ENCODE assay signal across 8 mouse cellular contexts in the genomic region with DNA sequence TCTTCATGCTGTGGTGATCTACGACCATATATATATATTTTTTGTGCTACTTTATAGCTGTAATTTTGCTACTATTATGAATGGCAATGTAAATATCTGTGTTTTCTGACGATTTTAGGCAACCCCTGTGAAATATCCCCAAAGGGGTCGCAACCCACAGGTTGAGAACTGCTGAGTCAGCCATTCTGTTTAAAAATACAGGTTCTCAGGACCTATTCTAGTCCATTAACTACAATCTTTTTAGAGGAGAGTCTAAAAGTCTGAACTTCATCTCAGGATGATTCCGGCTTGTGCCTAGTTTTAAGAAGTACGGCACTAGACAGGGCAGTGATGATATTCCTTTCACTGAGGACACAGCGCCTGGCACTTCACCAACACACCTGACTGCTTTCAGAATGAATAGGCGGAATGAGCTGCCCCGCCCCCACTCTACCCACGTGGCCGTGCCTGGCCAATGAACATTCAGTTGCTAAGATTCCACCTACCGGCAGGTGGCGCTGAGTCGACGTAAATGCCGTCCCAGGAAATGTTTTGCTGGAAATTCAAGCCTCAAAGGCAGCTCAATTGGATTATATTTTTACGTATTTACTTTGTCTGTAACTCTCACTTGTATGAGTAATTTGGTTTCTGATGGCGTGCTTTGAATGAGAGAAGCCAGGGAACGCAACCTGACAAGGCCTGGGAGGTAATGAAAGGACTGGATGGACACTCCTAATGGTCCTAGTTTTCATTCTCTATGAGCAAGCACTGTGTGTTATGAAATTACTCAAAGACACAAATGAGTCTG. TPM values are rescaled to one million over a fixed set of nuclear protein-coding genes. Genes with fewer than 3 reads are reported as not detected.
DNase-seq lines count a peak whose midpoint lies in the region; ATAC-seq lines count a peak whose summit lies in the region.

No protein-coding gene starts in this region.

- intact Hi-C loops in left cerebral cortex, postnatal 14 days (cut with DNase I): loop anchor here (2.0 to 10.0 kb wide), 3 partner anchors 189 to 441 kb away; a partner anchor contains a TSS

- peak; percentile 91 for DNase-seq in adrenal gland, adult 2 months
- DNase-seq in embryo, embryonic 11 days: peak; percentile 94
- DNase-seq in gastrocnemius, postnatal 25 days: peak; percentile 81
- DNase-seq in intestine, embryonic 14.5 days (ENCODE audit: low spot score): peak; percentile 98
- DNase-seq in left cerebral cortex, postnatal 14 days (ENCODE audit: low spot score in 2 of 2): peak; percentile 93 to 94
- DNase-seq in right cerebral cortex, postnatal 14 days: peak; percentile 96
- peak; percentile 97 for DNase-seq in urinary bladder, postnatal 25 days (ENCODE audit: low spot score)

- H3K4me3 ChIP-seq in intestine, embryonic 14.5 days (ENCODE audit: low read depth, low read length): no peak overlapping the region

- no peak overlapping the region for H3K9ac ChIP-seq in intestine, embryonic 14.5 days (ENCODE audit: low read length)

- H3K4me1 ChIP-seq in intestine, embryonic 14.5 days (replicated peaks; ENCODE audit: control insufficient read depth, insufficient read depth, low read length): peaks cover 3% of the 10 kb centered on the region; the same call in 1 of the 2 replicates

- H3K36me3 ChIP-seq in intestine, embryonic 14.5 days (ENCODE audit: control insufficient read depth, insufficient read depth, low read length): no peaks in the 10 kb centered on the region

- no peaks in the 10 kb centered on the region for H3K9me3 ChIP-seq in intestine, embryonic 14.5 days (ENCODE audit: control insufficient read depth, low read length)

- H3K27ac ChIP-seq in intestine, embryonic 14.5 days (ENCODE audit: low read depth): no peak overlapping the region

- peak; percentile 58; the same call in 1 of the 2 replicates for ATAC-seq in intestine, embryonic 14.5 days (replicated peaks; ENCODE audit: low FRiP score, low TSS enrichment, low read depth)
- peak; percentile 59 for ATAC-seq in megakaryocyte-erythroid progenitor cell, adult 5-6 weeks (replicated peaks; ENCODE audit: low FRiP score, low TSS enrichment, poor library complexity, severe bottlenecking)

- no peaks in the 10 kb centered on the region for H3K27me3 ChIP-seq in intestine, embryonic 14.5 days (replicated peaks; ENCODE audit: control insufficient read depth, insufficient read depth, low read length)

- peak overlapping the region; percentile 38 for H3K4me2 ChIP-seq in intestine, embryonic 14.5 days (ENCODE audit: low read length)

- WGBS in intestine, embryonic 14.5 days: 18% methylated on average over 18 of the region's 18 CpGs

RNA-seq across cellular contexts. Expression of a gene that starts 16.0 kb away (rescaled TPM):
- total RNA-seq in adrenal gland, adult 2 months (2021): 100 to 1,000 TPM; 134 to 232 TPM
- 220 and 262 TPM in 2 replicates for polyA plus RNA-seq in adrenal gland, adult 2 months (2012; rRNA removed)
- total RNA-seq in gastrocnemius, postnatal 25 days (2021): 10 to 100 TPM; 53.8 to 55.3 TPM
- 86.5 and 88.3 TPM in 2 replicates for polyA plus RNA-seq in intestine, embryonic 14.5 days (2014; fragmentation: Nextera tagmentation; extraction: Ambion mirVana)
- total RNA-seq in left cerebral cortex, postnatal 14 days (2021): 10 to 100 TPM; 52.3 to 53.2 TPM
- total RNA-seq in megakaryocyte-erythroid progenitor cell, adult 5-6 weeks (2014; fragmentation: Nextera tagmentation): 93.3 and 99.1 TPM in 2 replicates
- total RNA-seq in megakaryocyte-erythroid progenitor cell, adult 5-6 weeks (2017): 76.1 and 91.7 TPM in 2 replicates

RNA-seq across cellular contexts. Expression of a gene that starts 37.4 kb away (rescaled TPM):
- 10 to 100 TPM; 25.6 to 26.9 TPM for total RNA-seq in adrenal gland, adult 2 months (2021)
- 47.5 and 51.4 TPM in 2 replicates for polyA plus RNA-seq in adrenal gland, adult 2 months (2012; rRNA removed)
- total RNA-seq in gastrocnemius, postnatal 25 days (2021): 1 to 10 TPM; 6.3 to 8.9 TPM
- polyA plus RNA-seq in intestine, embryonic 14.5 days (2014; fragmentation: Nextera tagmentation; extraction: Ambion mirVana): 77.2 and 83.7 TPM in 2 replicates
- 10 to 100 TPM; 12.7 to 15.6 TPM for total RNA-seq in left cerebral cortex, postnatal 14 days (2021)
- 51.2 and 73.7 TPM in 2 replicates for total RNA-seq in megakaryocyte-erythroid progenitor cell, adult 5-6 weeks (2014; fragmentation: Nextera tagmentation)
- total RNA-seq in megakaryocyte-erythroid progenitor cell, adult 5-6 weeks (2017): 99.9 and 100 TPM in 2 replicates
